Mouse (Mus musculus) kidney, postnatal 4 days (tissue): ENCODE results near the gene Ube2j2.
A peak's percentile ranks its signal among the peaks of the same experiment; 100 is the strongest.

Experiments used
- DNase-seq, 2 experiments: peaks; one replicate each; pipeline ENCODE4 v3.0.0; 2021; ENCODE audit warnings: mixed read lengths in 2 of 2

Gene Ube2j2

GRCm38 (mm10) chr4:155943534-155944249 is at the start of gene Ube2j2:
Gene Ube2j2 (plus strand): TSS chr4:155943831.
- DNase-seq: peak; percentile 96 to 97

GRCm38 (mm10) chr4:155894311-155894881 is 49.2 kb upstream of the Ube2j2 start:
- peak; percentile 60 to 73 for DNase-seq

GRCm38 (mm10) chr4:155895216-155895615 is 48.4 kb upstream of the Ube2j2 start:
- DNase-seq: peak; percentile 65 to 78

DNA sequence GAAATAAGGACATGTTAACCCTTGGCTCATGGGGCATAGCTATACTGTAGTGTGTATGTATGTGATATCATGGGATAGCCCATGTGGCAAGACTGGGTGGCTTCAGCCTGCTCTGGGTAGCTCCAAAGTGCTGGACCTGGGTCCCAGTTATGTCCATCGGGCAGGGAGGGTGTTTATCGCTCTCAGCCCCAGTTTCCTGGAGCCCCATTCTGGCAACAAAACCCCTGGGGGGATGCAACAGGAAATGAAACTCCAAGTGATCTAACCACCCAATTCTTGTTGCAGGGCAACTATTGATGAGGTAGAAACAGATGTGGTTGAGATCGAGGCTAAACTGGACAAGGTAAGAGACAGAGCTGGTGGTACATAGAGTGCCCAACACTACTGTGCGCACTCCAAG is 47.8 kb upstream of the Ube2j2 start:
- DNase-seq: peak in 1 of 2 experiments; percentile 0

DNA sequence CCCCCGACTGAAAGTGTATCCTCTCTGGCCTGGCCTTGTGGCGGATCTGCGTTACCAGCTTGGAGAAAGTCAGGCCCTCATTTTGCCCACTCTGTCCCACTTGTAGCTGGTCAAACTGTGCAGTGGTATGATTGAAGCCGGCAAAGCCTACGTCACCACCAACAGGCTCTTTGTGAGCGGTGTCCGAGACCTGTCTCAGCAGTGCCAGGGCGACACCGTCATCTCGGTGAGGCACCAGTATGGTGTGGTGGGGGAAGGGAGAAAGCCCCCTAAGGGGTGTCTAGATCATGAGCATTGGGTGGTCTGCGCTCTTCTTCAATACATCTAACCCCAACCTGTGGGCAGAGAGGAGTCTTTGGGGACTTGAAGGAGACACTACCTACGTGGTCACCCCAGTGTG is 47.2 kb upstream of the Ube2j2 start:
- peak in 1 of 2 experiments; percentile 1 for DNase-seq

GRCm38 (mm10) chr4:155898318-155898717 is 45.3 kb upstream of the Ube2j2 start:
- DNase-seq: no peak

GRCm38 (mm10) chr4:155899355-155899754 is 44.3 kb upstream of the Ube2j2 start:
- DNase-seq: no peak

DNA sequence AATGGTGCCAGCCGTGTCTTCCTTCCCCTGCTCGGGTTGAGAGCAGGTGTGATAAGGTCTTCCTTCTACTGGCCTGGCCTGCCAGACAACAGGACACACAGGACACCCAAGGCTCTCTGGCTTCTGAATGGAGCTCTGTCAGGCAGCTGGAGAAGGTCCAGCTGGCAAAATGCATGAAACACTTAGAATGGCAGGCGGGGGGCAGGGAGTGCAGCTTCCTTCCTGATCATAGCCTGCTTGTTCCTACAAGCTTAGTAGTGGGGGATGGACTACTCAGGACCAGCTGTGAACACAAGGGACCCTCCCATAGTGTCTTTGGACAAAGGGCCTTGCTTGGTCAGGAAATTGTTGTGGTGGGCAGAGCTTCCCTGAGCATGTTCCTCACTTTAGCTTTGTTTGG is 42.4 kb upstream of the Ube2j2 start:
- DNase-seq: peak; percentile 59 to 69

GRCm38 (mm10) chr4:155903246-155903645 is 40.4 kb upstream of the Ube2j2 start:
- DNase-seq: peak in 1 of 2 experiments; percentile 0

DNA sequence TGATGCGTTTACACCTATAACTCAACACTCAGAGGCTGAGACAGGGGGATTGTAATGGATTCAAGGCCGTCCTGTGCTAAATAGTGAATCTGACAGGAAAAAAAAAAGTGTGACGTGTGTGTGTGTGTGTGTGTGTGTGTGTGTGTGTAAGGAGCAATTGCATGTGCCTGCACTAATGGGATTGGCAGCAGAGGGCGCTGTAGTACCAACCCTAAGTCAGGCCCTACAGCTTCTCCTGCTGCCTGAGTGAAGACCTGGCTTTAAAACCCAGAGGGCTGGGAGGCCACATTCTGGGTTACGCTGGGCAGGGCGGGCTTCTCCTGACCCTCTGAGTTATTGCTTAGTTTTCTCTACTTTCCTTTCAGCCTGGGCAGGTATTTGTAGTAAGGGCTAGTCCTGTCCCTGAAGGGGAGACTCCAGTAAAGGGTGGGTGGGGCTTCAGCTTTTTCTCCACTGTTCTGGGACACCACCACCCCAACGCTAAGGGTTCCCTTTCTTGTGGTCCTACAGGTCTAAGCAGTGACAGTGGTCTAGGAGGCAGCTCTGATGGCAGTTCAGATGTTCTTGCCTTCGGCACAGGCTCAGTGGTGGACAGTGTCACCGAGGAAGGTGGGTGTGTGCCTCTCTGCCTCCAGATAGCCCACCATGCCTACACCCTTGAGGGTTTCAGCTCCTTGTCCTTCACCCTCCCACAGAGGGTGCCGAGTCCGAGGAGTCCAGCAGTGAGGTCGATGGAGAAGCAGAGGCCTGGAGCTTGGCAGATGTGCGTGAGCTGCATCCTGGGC is 39.1 kb upstream of the Ube2j2 start:
- peak; percentile 49 to 60 for DNase-seq

- no peak for DNase-seq
Measured at GRCm38 (mm10) chr4:155905634-155906033, 38.0 kb upstream of the Ube2j2 start.

- DNase-seq: peak in 1 of 2 experiments; percentile 1
Measured at GRCm38 (mm10) chr4:155906125-155906524, 37.5 kb upstream of the Ube2j2 start.

GRCm38 (mm10) chr4:155907003-155907402 is 36.6 kb upstream of the Ube2j2 start:
- DNase-seq: peak in 1 of 2 experiments; percentile 1

- DNase-seq: peak in 1 of 2 experiments; percentile 1
Measured at GRCm38 (mm10) chr4:155908281-155908680, 35.4 kb upstream of the Ube2j2 start.

- DNase-seq: peak in 1 of 2 experiments; percentile 0
Measured at GRCm38 (mm10) chr4:155908751-155909150, 34.9 kb upstream of the Ube2j2 start.

DNA sequence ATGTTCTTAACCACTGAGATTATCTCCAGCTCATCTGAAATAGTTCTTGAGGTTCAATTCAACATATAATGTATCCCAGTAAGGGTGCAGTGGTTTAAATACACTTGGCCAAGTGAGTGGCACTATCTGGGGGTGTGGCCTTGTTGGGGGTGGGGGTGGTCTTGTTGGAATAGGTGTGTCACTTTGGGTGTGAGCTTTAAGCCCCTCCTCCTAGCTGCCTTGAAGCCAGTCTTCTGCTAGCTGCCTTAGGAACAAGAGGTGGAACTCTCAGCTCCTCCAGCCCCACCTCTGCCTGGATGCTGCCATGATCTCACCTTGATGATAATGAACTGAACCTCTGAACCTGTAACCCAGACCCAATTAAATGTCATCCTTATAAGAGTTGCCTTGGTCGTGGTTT is 11.6 kb upstream of the Ube2j2 start:
- no peak for DNase-seq

DNA sequence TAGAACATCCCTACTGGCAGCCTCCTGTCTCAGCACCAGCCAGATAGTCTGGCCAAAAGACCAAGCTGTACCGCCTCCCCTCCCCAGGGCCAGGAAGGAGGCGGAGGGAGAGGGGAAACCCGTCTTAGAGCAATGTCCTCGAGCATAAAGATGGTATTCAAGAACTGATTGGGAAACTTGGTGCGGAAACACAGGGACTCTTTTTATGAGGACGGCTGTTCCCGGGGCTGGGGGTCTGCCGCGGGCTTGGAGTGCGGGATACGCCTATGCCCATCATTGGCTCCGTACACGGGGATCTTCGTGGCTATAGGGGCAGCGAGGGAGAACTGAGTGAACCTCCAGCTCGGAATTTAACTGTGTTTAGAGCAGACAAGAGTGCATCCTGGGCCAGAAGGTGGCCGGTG is 580 bp upstream of the Ube2j2 start:
- DNase-seq: no peak

DNA sequence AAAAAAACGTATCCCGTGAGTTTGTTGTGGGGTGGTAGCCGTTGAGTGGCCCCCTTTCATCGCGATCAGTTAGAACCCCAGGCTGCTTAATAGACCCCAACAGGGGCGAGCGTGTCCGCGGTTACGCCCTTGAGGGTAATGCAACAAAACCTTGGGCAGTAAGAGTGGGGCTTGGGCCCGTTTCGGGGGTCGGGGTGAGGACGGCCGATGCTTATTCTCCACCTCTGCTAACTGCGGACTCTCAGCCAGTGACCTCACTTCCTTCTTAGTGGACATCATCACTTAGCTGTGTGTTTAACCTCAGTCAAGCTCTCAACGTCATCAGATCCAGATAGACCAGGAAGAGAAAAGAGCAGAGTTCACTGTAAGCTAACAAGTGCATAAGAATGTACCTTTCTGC is 640 bp downstream of the Ube2j2 start:
- peak in 1 of 2 experiments; percentile 20 for DNase-seq

DNA sequence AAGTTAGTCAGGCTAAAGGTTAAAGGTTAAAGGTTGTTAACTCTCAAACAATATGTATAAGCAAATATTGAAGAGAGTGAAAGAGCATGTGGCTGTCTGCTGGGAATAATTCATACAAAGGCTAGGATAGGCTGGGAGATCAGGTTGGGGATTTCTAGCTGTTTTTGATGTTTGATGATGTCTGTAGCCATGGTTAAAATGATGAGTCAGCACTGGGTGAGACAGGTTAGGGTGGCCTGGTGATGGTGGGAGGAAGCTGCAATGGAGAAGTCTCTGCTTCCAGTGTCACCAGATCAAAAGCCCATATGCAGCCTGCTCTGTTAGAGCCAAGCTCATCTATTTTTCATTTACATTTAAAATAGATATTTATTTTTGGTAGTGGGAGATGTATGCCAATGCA is 3.5 kb downstream of the Ube2j2 start:
- no peak for DNase-seq

DNA sequence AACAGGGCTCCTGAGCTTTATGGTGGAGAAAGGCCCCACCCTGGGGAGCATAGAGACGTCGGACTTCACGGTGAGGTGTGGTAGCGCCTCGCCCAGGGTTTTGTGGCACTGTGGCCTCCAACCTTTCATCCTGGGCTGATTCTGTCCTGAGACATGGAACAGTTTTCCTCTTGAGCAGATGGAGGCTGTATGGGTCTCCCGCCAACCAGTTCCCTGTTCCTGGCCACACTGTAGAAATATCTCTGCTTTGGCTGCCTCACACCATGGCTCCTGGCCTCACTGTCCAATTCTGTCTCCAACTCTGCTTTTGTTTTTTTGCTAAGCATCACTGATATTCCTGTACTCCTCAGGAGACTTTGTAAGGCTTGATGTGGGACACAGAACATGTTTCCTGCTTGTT is 11.9 kb downstream of the Ube2j2 start:
- no peak for DNase-seq

DNA sequence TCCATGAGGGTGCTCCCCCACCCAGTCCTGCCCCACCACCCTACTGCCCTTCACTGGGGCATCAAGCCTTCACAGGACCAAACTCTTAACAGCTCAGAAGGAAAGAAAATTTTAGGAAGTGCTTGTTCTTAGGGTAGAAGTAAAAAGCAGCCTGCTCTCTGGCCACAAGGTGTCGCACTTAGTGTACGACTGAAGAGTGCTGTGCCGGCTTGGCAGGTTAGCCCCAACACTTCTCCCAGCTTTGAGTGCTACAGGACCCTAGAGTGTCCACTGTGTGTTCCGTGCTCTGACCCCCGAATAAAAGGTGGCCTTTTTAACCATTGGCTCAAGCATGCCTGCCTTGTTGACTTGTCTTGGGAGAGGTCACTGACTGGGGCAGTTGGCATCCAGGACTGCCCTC is 15.6 kb downstream of the Ube2j2 start:
- peak; percentile 84 to 89 for DNase-seq

DNA sequence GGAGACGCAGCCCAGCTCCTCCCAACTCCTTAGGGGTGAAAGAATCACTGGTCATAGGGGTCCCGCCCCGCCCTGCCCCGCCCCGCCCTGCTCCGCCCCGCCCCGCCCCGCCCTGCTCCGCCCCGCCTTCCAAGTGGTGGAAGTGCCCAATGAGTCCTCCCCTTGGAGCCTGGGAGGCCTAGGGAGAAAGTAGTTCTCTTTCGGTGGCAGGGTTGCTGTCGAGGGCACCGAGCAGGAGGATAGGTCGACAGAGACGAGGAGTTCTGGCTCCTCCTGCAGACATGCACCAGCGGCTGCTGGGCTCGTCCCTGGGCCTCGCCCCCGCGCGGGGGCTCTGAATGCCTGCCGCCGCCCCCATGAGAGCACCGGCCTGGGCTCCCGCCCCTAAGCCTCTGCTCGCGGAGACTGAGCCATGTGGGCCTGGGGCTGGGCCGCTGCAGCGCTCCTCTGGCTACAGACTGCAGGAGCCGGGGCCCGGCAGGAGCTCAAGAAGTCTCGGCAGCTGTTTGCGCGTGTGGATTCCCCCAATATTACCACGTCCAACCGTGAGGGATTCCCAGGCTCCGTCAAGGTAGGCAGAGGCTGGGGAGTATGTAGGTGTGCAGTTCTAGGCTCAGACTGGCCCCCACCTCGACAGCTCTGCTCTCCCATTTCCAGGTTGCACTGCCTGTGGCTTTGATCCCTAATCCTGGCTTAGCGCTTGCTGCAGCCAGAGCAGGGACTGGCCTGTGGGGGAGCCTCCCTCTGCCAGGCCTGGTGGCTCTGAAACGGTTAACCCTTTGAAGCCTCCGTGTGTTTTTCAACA is 18.7 kb downstream of the Ube2j2 start, which contains the start of gene C1qtnf12:
C1qtnf12 (plus strand) TSS at position 152 of the 805 bp plus-strand sequence.
- peak; percentile 69 to 81 for DNase-seq

DNA sequence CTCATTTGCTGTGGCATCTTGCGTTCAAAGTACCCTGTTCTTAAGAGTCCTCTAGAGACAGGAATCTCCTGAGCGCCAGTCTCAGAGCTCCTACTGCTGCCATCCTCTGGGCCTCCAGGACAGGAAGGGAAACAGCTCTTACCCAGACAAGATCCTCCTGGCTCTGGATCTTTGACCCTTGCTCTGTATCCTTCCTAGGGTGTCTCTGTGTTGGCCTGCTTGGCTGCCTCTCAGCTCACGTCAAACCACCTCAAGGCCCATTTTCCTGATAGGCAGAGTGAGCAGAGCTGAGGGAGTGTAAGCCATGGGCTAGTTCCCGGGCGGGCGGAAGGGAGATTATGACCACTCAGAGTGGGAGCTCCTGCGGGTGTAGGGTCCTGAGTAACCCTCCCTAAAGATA is 19.5 kb downstream of the Ube2j2 start:
- DNase-seq: peak; percentile 13 to 40
